Mouse (Mus musculus) neural tube, embryonic 15.5 days (tissue): ENCODE results near the gene Slc15a3. TPM values are rescaled to one million over a fixed set of nuclear protein-coding genes. Genes with fewer than 3 reads are reported as not detected.
A peak's percentile ranks its signal among the peaks of the same experiment; 100 is the strongest.

Experiments used
- ATAC-seq: fragments of 200-750 bp; cut with Nextera tagmentation; 2 replicates; pipeline ENCODE4 v1.8.0; 2017; ENCODE audit warnings: mild to moderate bottlenecking, moderate TSS enrichment, moderate library complexity; ENCODE audit not compliant: low FRiP score
- H3K27ac ChIP-seq: fragments of 300-500 bp; sonication (generic); replicated peaks from 2 replicates; pipeline ENCODE4 v1.5.1; 2015; ENCODE audit warnings: mild to moderate bottlenecking, inconsistent platforms
- H3K27me3 ChIP-seq: fragments of 300-500 bp; sonication (generic); replicated peaks from 2 replicates; pipeline ENCODE4 v1.6.1; 2015; ENCODE audit warnings: inconsistent platforms
- H3K36me3 ChIP-seq: fragments of 300-500 bp; sonication (generic); 2 replicates; pipeline ENCODE4 v1.6.1; 2015; ENCODE audit warnings: inconsistent platforms
- H3K4me1 ChIP-seq: fragments of 300-500 bp; sonication (generic); 2 replicates; pipeline ENCODE4 v1.6.1; 2015; ENCODE audit warnings: inconsistent platforms
- H3K4me2 ChIP-seq: fragments of 300-500 bp; sonication (generic); 2 replicates; pipeline ENCODE4 v1.6.1; 2015; ENCODE audit warnings: inconsistent platforms, mild to moderate bottlenecking, moderate library complexity
- H3K4me3 ChIP-seq: fragments of 300-500 bp; sonication (generic); replicated peaks from 2 replicates; pipeline ENCODE4 v1.5.1; 2015; ENCODE audit warnings: mild to moderate bottlenecking, inconsistent platforms
- H3K9ac ChIP-seq: fragments of 300-500 bp; sonication (generic); replicated peaks from 2 replicates; pipeline ENCODE4 v1.6.1; 2015; ENCODE audit warnings: mild to moderate bottlenecking, inconsistent platforms
- H3K9me3 ChIP-seq: fragments of 300-500 bp; sonication (generic); replicated peaks from 2 replicates; pipeline ENCODE4 v1.6.1; 2016; ENCODE audit warnings: inconsistent platforms
- WGBS: fragments of 180-500 bp; shearing (Covaris S2); methylation state at CpG from one replicate; pipeline ENCODE4 v1.1.7; 2015; ENCODE audit warnings: mixed read lengths; 5-methylcytosine and 5-hydroxymethylcytosine counted together
- polyA plus RNA-seq: library from polyadenylated mRNA; unstranded; fragments of >200 nt; fragmentation: Nextera tagmentation; extraction: Ambion mirVana; gene quantifications from 2 replicates; pipeline ENCODE4 v1.2.1, GENCODE M21; 2015

The Slc15a3 gene
- polyA plus RNA-seq, 1 experiment from 2014 or later = 0.27 TPM

- Histone ChIP-seq H3K4me2 (no peak overlapping the region), H3K4me3 (no peak overlapping the region), H3K9me3 (no peaks in the 10 kb centered on the region), H3K36me3 (peaks cover 43% of the 10 kb centered on the region), H3K9ac (no peak overlapping the region), H3K27me3 (no peaks in the 10 kb centered on the region), H3K4me1 (peaks cover 33% of the 10 kb centered on the region), H3K27ac (no peak overlapping the region)
- WGBS = 83% methylated on average over 14 of the region's 14 CpGs
- ATAC-seq = no peak
These were observed 31.9 kb downstream of the Slc15a3 start for GRCm38 (mm10) chr19:10871328-10871961.

- H3K4me3 ChIP-seq = no peak overlapping the region
- ATAC-seq = no peak
- 94% methylated on average over 7 of the region's 7 CpGs for WGBS
These were observed 38.8 kb downstream of the Slc15a3 start for GRCm38 (mm10) chr19:10878201-10878837.

GRCm38 (mm10) chr19:10880085-10880974 is 40.8 kb downstream of the Slc15a3 start:
- Histone ChIP-seq H3K27ac (peak overlapping the region; percentile 95), H3K4me1 (peaks cover 23% of the 10 kb centered on the region), H3K9me3 (no peaks in the 10 kb centered on the region), H3K27me3 (no peaks in the 10 kb centered on the region), H3K9ac (peak overlapping the region; percentile 64), H3K4me2 (peak overlapping the region; percentile 94), H3K36me3 (no peaks in the 10 kb centered on the region), H3K4me3 (peak overlapping the region; percentile 73)
- WGBS = 40% methylated on average over 6 of the region's 7 CpGs
- no peak for ATAC-seq

More at GRCm38 (mm10) chr19:10878201-10878837, 38.8 kb downstream of the Slc15a3 start:
- H3K27ac ChIP-seq = no peak overlapping the region
- H3K9me3 ChIP-seq = no peaks in the 10 kb centered on the region
- H3K27me3 ChIP-seq = no peaks in the 10 kb centered on the region
- no peak overlapping the region for H3K9ac ChIP-seq
- H3K4me2 ChIP-seq = no peak overlapping the region
- H3K4me1 ChIP-seq = peaks cover 23% of the 10 kb centered on the region
- peaks cover 11% of the 10 kb centered on the region for H3K36me3 ChIP-seq

GRCm38 (mm10) chr19:10880975-10881425 is 41.5 kb downstream of the Slc15a3 start:
- Histone ChIP-seq H3K4me2 (peak overlapping the region; percentile 94), H3K27ac (peak overlapping the region; percentile 95), H3K27me3 (no peaks in the 10 kb centered on the region), H3K4me1 (peaks cover 23% of the 10 kb centered on the region), H3K9ac (peak overlapping the region; percentile 64), H3K4me3 (peak overlapping the region; percentile 73), H3K36me3 (no peaks in the 10 kb centered on the region), H3K9me3 (no peaks in the 10 kb centered on the region)
- WGBS = under 1% methylated on average over 14 of the region's 14 CpGs
- ATAC-seq = peak; percentile 73

- H3K9ac ChIP-seq = peak within 1 kb of the TSS; percentile 64
- H3K27me3 ChIP-seq = no peaks in the 10 kb centered on the region
- ATAC-seq = peak; percentile 94
- H3K27ac ChIP-seq = peak within 1 kb of the TSS; percentile 95
- peak within 1 kb of the TSS; percentile 94 for H3K4me2 ChIP-seq
- no peaks in the 10 kb centered on the region for H3K36me3 ChIP-seq
- peak within 1 kb of the TSS; percentile 73 for H3K4me3 ChIP-seq
- H3K9me3 ChIP-seq = no peaks in the 10 kb centered on the region
- H3K4me1 ChIP-seq = peaks cover 23% of the 10 kb centered on the region
- WGBS = under 1% methylated on average over 49 of the region's 49 CpGs
These were observed 42.1 kb downstream of the Slc15a3 start, which contains the start of gene Tmem109 for GRCm38 (mm10) chr19:10881426-10882154. Gene Tmem109 (minus strand): TSS chr19:10882001.

GRCm38 (mm10) chr19:10892201-10892600 is 52.7 kb downstream of the Slc15a3 start:
- no peak overlapping the region for H3K4me2 ChIP-seq
- no peaks in the 10 kb centered on the region for H3K27me3 ChIP-seq
- no peak overlapping the region for H3K4me3 ChIP-seq
- no peak overlapping the region for H3K9ac ChIP-seq
- peaks cover 18% of the 10 kb centered on the region for H3K4me1 ChIP-seq
- no peak for ATAC-seq
- H3K9me3 ChIP-seq = no peaks in the 10 kb centered on the region
- H3K36me3 ChIP-seq = no peaks in the 10 kb centered on the region
- H3K27ac ChIP-seq = no peak overlapping the region
- WGBS = 94% methylated on average over 3 of the region's 3 CpGs

- peak within 1 kb of the TSS; percentile 85 for H3K4me2 ChIP-seq
- WGBS = under 1% methylated on average over 43 of the region's 43 CpGs
- H3K4me1 ChIP-seq = peaks cover 24% of the 10 kb centered on the region
- peak within 1 kb of the TSS; percentile 90 for H3K27ac ChIP-seq
- H3K36me3 ChIP-seq = peaks cover 26% of the 10 kb centered on the region
- H3K27me3 ChIP-seq = no peaks in the 10 kb centered on the region
- peak within 1 kb of the TSS; percentile 90 for H3K9ac ChIP-seq
- H3K9me3 ChIP-seq = no peaks in the 10 kb centered on the region
- peak; percentile 96 for ATAC-seq
- H3K4me3 ChIP-seq = peak within 1 kb of the TSS; percentile 85
These were observed 55.5 kb downstream of the Slc15a3 start, which contains the start of gene Prpf19 for GRCm38 (mm10) chr19:10895016-10895528. Gene Prpf19 (plus strand): TSS chr19:10895231.

GRCm38 (mm10) chr19:10895708-10896107 is 56.2 kb downstream of the Slc15a3 start:
- ATAC-seq = peak; percentile 4; the same call in 1 of the 2 replicates
- Histone ChIP-seq H3K4me3 (peak overlapping the region; percentile 85), H3K27ac (peak overlapping the region; percentile 90), H3K9me3 (no peaks in the 10 kb centered on the region), H3K27me3 (no peaks in the 10 kb centered on the region), H3K36me3 (peaks cover 33% of the 10 kb centered on the region), H3K4me1 (peaks cover 24% of the 10 kb centered on the region), H3K4me2 (peak overlapping the region; percentile 85), H3K9ac (peak overlapping the region; percentile 90)
- 1% methylated on average over 16 of the region's 16 CpGs for WGBS

GRCm38 (mm10) chr19:10896849-10897248 is 57.3 kb downstream of the Slc15a3 start:
- Histone ChIP-seq H3K27me3 (no peaks in the 10 kb centered on the region), H3K27ac (no peak overlapping the region), H3K4me3 (peak overlapping the region; percentile 85), H3K4me2 (peak overlapping the region; percentile 85), H3K9me3 (no peaks in the 10 kb centered on the region), H3K9ac (peak overlapping the region; percentile 90), H3K36me3 (peaks cover 44% of the 10 kb centered on the region), H3K4me1 (peaks cover 24% of the 10 kb centered on the region)
- ATAC-seq = no peak
- WGBS = 85% methylated on average over 7 of the region's 7 CpGs

GRCm38 (mm10) chr19:10897491-10897890 is 58.0 kb downstream of the Slc15a3 start:
- Histone ChIP-seq H3K27me3 (no peaks in the 10 kb centered on the region), H3K36me3 (peaks cover 50% of the 10 kb centered on the region), H3K4me1 (peaks cover 24% of the 10 kb centered on the region), H3K4me2 (no peak overlapping the region; the same call in 1 of the 2 replicates), H3K27ac (no peak overlapping the region), H3K9me3 (no peaks in the 10 kb centered on the region), H3K9ac (no peak overlapping the region), H3K4me3 (no peak overlapping the region)
- no peak for ATAC-seq
- 90% methylated on average over 8 of the region's 8 CpGs for WGBS
